Mouse (Mus musculus): Measurements from ENCODE around the gene Cyth3. TPM values are rescaled to one million over a fixed set of nuclear protein-coding genes. Genes with fewer than 3 reads are reported as not detected.

Cyth3 gene
- polyA plus RNA-seq, 1 experiment from 2014 or later, result 49.6 TPM

GRCm38 (mm10) chr5:143654670-143655510 lies 32.6 kb downstream of the Cyth3 start:
- Histone ChIP-seq H3K4me1 (ENCODE audit: control insufficient read depth, insufficient read depth, low read length) (peaks cover 57% of the 10 kb centered on the region), H3K27ac (replicated peaks; ENCODE audit: low read depth, low read length) (peak overlapping the region; percentile 91), H3K27me3 (ENCODE audit: control insufficient read depth, insufficient read depth, low read length) (no peaks in the 10 kb centered on the region), H3K4me3 (ENCODE audit: low read depth, low read length) (no peak overlapping the region), H3K9ac (ENCODE audit: low read length) (peak overlapping the region; percentile 22), H3K36me3 (ENCODE audit: control insufficient read depth, insufficient read depth, low read length) (no peaks in the 10 kb centered on the region), H3K9me3 (ENCODE audit: control insufficient read depth, low read length) (no peaks in the 10 kb centered on the region), H3K4me2 (ENCODE audit: low read depth, severe bottlenecking) (peak overlapping the region; percentile 24; the same call in 1 of the 2 replicates)
- ATAC-seq (ENCODE audit: insufficient number of reproducible peaks, low FRiP score, low TSS enrichment, low read depth), result peak; percentile 36; the same call in 1 of the 2 replicates
- peak; percentile 65 for DNase-seq (ENCODE audit: low spot score)
- 3% methylated on average over 7 of the region's 7 CpGs for WGBS

DNA sequence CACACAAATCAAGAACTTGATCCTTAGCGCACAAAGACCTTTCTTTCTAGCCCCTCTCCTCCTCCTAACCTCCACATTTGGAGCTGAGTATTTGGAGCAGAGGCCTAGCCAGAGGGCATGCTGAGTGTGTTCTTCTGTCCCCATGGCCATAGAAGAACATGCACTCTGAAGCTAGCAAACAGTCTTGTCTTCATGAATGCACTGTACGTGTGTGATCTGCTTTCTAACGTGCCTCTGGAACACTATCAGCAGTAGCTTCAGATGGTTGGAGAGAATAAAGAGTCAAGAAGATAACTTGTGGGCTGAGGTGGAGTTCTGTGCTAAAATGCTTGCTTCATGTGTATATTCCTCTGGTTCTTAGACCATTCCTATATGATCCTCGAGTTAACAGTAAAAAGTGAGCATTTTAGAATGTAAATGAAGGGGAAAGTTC lies 33.3 kb downstream of the Cyth3 start:
- H3K4me3 ChIP-seq (ENCODE audit: low read depth, low read length), result no peak overlapping the region
- peak overlapping the region; percentile 91 for H3K27ac ChIP-seq (replicated peaks; ENCODE audit: low read depth, low read length)
- ATAC-seq (ENCODE audit: insufficient number of reproducible peaks, low FRiP score, low TSS enrichment, low read depth) (no peak), DNase-seq (ENCODE audit: low spot score) (no peak)
- H3K9ac ChIP-seq (ENCODE audit: low read length), result no peak overlapping the region; the same call in 1 of the 2 replicates
- 63% methylated on average over 4 of the region's 4 CpGs for WGBS
- no peaks in the 10 kb centered on the region for H3K9me3 ChIP-seq (ENCODE audit: control insufficient read depth, low read length)
- H3K27me3 ChIP-seq (ENCODE audit: control insufficient read depth, insufficient read depth, low read length), result no peaks in the 10 kb centered on the region
- no peaks in the 10 kb centered on the region for H3K36me3 ChIP-seq (ENCODE audit: control insufficient read depth, insufficient read depth, low read length)
- H3K4me2 ChIP-seq (ENCODE audit: low read depth, severe bottlenecking), result no peak overlapping the region
- H3K4me1 ChIP-seq (ENCODE audit: control insufficient read depth, insufficient read depth, low read length), result peaks cover 57% of the 10 kb centered on the region

GRCm38 (mm10) chr5:143656708-143657245 lies 34.5 kb downstream of the Cyth3 start:
- DNase-seq (ENCODE audit: low spot score), result peak; percentile 74
- ATAC-seq (ENCODE audit: insufficient number of reproducible peaks, low FRiP score, low TSS enrichment, low read depth), result peak; percentile 76
- Histone ChIP-seq H3K9ac (ENCODE audit: low read length) (no peak overlapping the region; the same call in 1 of the 2 replicates), H3K27me3 (ENCODE audit: control insufficient read depth, insufficient read depth, low read length) (no peaks in the 10 kb centered on the region), H3K9me3 (ENCODE audit: control insufficient read depth, low read length) (no peaks in the 10 kb centered on the region), H3K4me3 (ENCODE audit: low read depth, low read length) (no peak overlapping the region), H3K4me1 (ENCODE audit: control insufficient read depth, insufficient read depth, low read length) (peaks cover 54% of the 10 kb centered on the region), H3K4me2 (ENCODE audit: low read depth, severe bottlenecking) (peak overlapping the region; percentile 24; the same call in 1 of the 2 replicates), H3K36me3 (ENCODE audit: control insufficient read depth, insufficient read depth, low read length) (no peaks in the 10 kb centered on the region), H3K27ac (replicated peaks; ENCODE audit: low read depth, low read length) (peak overlapping the region; percentile 91)
- WGBS, result 23% methylated on average over 2 of the region's 2 CpGs

- peaks cover 42% of the 10 kb centered on the region for H3K4me1 ChIP-seq (ENCODE audit: control insufficient read depth, insufficient read depth, low read length)
- WGBS, result 89% methylated on average over 8 of the region's 8 CpGs
- H3K9ac ChIP-seq (ENCODE audit: low read length), result no peak overlapping the region
- DNase-seq (ENCODE audit: low spot score) (no peak), ATAC-seq (ENCODE audit: insufficient number of reproducible peaks, low FRiP score, low TSS enrichment, low read depth) (no peak)
- no peak overlapping the region for H3K4me3 ChIP-seq (ENCODE audit: low read depth, low read length)
- no peaks in the 10 kb centered on the region for H3K9me3 ChIP-seq (ENCODE audit: control insufficient read depth, low read length)
- H3K4me2 ChIP-seq (ENCODE audit: low read depth, severe bottlenecking), result no peak overlapping the region
- H3K27ac ChIP-seq (replicated peaks; ENCODE audit: low read depth, low read length), result no peak overlapping the region
- H3K36me3 ChIP-seq (ENCODE audit: control insufficient read depth, insufficient read depth, low read length), result no peaks in the 10 kb centered on the region
- no peaks in the 10 kb centered on the region for H3K27me3 ChIP-seq (ENCODE audit: control insufficient read depth, insufficient read depth, low read length)
These were observed 36.8 kb downstream of the Cyth3 start for GRCm38 (mm10) chr5:143659021-143659523.

GRCm38 (mm10) chr5:143663074-143663687 lies 40.9 kb downstream of the Cyth3 start:
- WGBS, result 85% methylated on average over 7 of the region's 7 CpGs
- ATAC-seq (ENCODE audit: insufficient number of reproducible peaks, low FRiP score, low TSS enrichment, low read depth) (no peak), DNase-seq (ENCODE audit: low spot score) (no peak)
- no peak overlapping the region for H3K27ac ChIP-seq (replicated peaks; ENCODE audit: low read depth, low read length)
- H3K9me3 ChIP-seq (ENCODE audit: control insufficient read depth, low read length), result no peaks in the 10 kb centered on the region
- no peak overlapping the region for H3K4me2 ChIP-seq (ENCODE audit: low read depth, severe bottlenecking)
- no peaks in the 10 kb centered on the region for H3K36me3 ChIP-seq (ENCODE audit: control insufficient read depth, insufficient read depth, low read length)
- H3K9ac ChIP-seq (ENCODE audit: low read length), result no peak overlapping the region
- H3K27me3 ChIP-seq (ENCODE audit: control insufficient read depth, insufficient read depth, low read length), result no peaks in the 10 kb centered on the region
- peaks cover 3% of the 10 kb centered on the region; the same call in 1 of the 2 replicates for H3K4me1 ChIP-seq (ENCODE audit: control insufficient read depth, insufficient read depth, low read length)
- no peak overlapping the region for H3K4me3 ChIP-seq (ENCODE audit: low read depth, low read length)

DNA sequence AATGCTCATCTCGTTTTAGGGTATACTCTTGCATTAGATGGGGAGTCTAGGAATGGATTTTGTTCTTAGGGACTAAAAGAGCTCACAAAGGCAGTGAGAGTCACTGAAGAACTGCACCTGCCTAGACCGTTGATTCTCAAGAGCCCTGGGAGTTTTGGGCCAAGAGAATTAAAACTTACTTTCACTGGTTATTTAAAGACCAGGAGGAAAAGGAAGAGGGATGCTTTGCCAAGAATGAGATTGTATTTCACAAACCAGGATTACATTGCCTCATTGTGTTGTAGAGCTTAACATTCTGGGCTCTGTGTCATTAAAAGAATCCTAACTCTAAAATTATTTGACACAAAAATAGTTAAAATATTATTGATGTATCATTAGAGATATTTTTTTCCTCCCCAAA lies 43.3 kb downstream of the Cyth3 start:
- 84% methylated on average over 2 of the region's 2 CpGs for WGBS
- no peaks in the 10 kb centered on the region for H3K9me3 ChIP-seq (ENCODE audit: control insufficient read depth, low read length)
- no peaks in the 10 kb centered on the region for H3K36me3 ChIP-seq (ENCODE audit: control insufficient read depth, insufficient read depth, low read length)
- no peak for ATAC-seq (ENCODE audit: insufficient number of reproducible peaks, low FRiP score, low TSS enrichment, low read depth)
- no peak overlapping the region for H3K4me2 ChIP-seq (ENCODE audit: low read depth, severe bottlenecking)
- H3K27me3 ChIP-seq (ENCODE audit: control insufficient read depth, insufficient read depth, low read length), result no peaks in the 10 kb centered on the region
- DNase-seq (ENCODE audit: low spot score), result no peak
- no peaks in the 10 kb centered on the region for H3K4me1 ChIP-seq (ENCODE audit: control insufficient read depth, insufficient read depth, low read length)
- H3K27ac ChIP-seq (replicated peaks; ENCODE audit: low read depth, low read length), result no peak overlapping the region
- no peak overlapping the region for H3K9ac ChIP-seq (ENCODE audit: low read length)
- no peak overlapping the region for H3K4me3 ChIP-seq (ENCODE audit: low read depth, low read length)

DNA sequence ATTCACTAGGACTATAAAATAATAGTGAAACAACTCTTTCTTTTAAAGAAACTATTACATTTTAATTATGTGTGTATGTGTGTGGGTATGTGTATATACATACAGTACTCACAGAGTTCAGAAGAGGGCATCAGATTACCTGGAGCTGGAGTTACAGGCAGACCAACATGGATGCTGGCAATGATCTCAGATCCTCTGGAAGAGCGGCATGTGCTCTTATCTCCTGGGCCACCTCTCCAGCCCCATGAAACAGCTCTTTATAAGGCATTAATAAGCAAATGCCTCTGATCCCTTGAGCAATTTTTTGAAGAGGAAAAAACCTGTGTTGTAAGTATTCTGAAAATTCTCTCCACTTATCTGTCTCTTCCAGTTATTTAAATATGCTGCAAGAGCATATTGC lies 43.8 kb downstream of the Cyth3 start:
- ATAC-seq (ENCODE audit: insufficient number of reproducible peaks, low FRiP score, low TSS enrichment, low read depth) (no peak), DNase-seq (ENCODE audit: low spot score) (no peak)
- 92% methylated on average over 1 of the region's 1 CpGs for WGBS
- no peak overlapping the region for H3K4me3 ChIP-seq (ENCODE audit: low read depth, low read length)
- no peak overlapping the region for H3K4me2 ChIP-seq (ENCODE audit: low read depth, severe bottlenecking)
- H3K9me3 ChIP-seq (ENCODE audit: control insufficient read depth, low read length), result no peaks in the 10 kb centered on the region
- H3K9ac ChIP-seq (ENCODE audit: low read length), result no peak overlapping the region
- no peaks in the 10 kb centered on the region for H3K4me1 ChIP-seq (ENCODE audit: control insufficient read depth, insufficient read depth, low read length)
- no peaks in the 10 kb centered on the region for H3K27me3 ChIP-seq (ENCODE audit: control insufficient read depth, insufficient read depth, low read length)
- no peaks in the 10 kb centered on the region for H3K36me3 ChIP-seq (ENCODE audit: control insufficient read depth, insufficient read depth, low read length)
- H3K27ac ChIP-seq (replicated peaks; ENCODE audit: low read depth, low read length), result no peak overlapping the region

DNA sequence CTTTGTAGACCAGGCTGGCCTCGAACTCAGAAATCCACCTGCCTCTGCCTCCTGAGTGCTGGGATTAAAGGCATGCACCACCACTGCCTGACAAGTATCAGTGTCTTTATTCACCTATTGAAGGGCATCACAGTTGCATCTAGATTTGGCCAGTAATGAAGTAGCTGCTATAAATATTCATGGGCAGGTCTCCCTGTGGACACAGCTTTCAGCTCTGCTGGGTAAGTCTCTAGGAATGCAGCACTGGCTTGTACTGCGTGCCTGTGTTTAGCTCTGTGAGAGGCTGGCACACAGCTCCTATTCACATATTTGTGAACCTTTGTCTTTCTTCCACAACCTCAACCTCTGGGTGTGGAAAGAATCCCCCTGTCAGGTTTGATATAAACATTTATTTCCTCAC lies 46.6 kb downstream of the Cyth3 start:
- DNase-seq (ENCODE audit: low spot score), result no peak
- no peaks in the 10 kb centered on the region for H3K4me1 ChIP-seq (ENCODE audit: control insufficient read depth, insufficient read depth, low read length)
- 83% methylated on average over 2 of the region's 2 CpGs for WGBS
- no peaks in the 10 kb centered on the region for H3K27me3 ChIP-seq (ENCODE audit: control insufficient read depth, insufficient read depth, low read length)
- H3K4me3 ChIP-seq (ENCODE audit: low read depth, low read length), result no peak overlapping the region
- no peaks in the 10 kb centered on the region for H3K36me3 ChIP-seq (ENCODE audit: control insufficient read depth, insufficient read depth, low read length)
- no peak overlapping the region for H3K9ac ChIP-seq (ENCODE audit: low read length)
- no peak overlapping the region for H3K27ac ChIP-seq (replicated peaks; ENCODE audit: low read depth, low read length)
- no peak for ATAC-seq (ENCODE audit: insufficient number of reproducible peaks, low FRiP score, low TSS enrichment, low read depth)
- H3K4me2 ChIP-seq (ENCODE audit: low read depth, severe bottlenecking), result no peak overlapping the region
- no peaks in the 10 kb centered on the region for H3K9me3 ChIP-seq (ENCODE audit: control insufficient read depth, low read length)

Data from limb, embryonic 11.5 days (tissue).